Mouse (Mus musculus): ENCODE measurements around the gene Gba2.

Gene Gba2

DNA sequence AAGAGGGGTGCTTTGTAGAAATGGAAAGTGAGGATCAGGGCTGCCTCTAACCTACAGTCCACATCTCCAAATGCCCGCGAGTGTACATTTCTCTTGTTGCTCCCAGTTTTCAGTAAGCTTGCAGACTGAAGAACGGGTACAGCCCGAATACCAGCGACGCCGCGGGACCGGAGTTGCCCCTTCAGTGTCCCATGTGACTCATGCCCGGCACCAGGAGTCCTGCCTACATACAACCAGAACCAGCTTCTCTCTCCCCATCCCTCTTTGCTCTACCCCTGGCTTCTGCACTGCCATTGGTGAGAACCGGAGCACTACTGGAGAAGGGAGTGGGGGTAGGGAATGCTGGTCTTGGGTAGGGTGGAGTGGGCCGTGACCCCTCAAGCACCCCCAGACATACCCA is 2.7 kb upstream of the Gba2 start:
- DNase-seq (ENCODE audit: low spot score): no peak

DNA sequence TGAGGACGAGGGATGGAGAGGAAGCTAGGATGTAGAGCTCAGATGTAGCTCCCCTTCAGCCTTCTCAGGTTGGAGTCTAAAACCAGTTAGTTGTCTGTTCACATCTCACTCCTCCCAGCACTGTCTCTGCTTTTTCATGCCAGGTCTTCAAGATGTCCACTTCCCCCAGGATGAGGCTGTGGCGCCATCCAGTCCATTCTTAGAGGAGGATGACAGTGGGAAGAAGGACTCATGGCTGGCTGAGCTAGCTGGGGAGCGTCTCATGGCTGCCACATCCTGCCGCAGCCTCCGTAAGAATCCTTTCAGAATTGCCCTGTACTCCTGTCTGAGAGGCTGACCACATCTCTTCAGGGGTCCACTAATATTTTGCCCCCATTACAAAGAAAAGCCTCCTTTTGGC is 2.0 kb upstream of the Gba2 start:
- DNase-seq (ENCODE audit: low spot score): no peak

DNA sequence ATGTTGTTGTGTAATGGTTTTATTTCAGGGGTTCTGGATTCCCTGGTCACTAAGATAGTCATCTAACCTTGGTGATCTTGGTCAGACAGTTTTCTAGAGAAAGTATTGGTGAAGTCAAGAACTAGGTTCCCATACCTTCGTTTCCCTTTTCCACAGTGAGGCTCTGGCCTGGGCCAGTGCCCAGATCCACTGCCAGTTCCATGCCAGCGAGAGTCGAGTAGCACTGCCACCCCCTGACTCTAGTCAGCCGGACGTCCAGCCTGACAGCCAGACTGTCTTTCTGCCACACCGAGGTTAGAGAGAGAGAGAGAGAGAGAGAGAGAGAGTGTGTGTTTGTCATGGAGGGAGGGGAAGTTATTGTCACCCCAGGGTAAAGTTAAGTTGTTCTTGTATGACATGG is 1.1 kb upstream of the Gba2 start:
- no peak for DNase-seq (ENCODE audit: low spot score)

DNA sequence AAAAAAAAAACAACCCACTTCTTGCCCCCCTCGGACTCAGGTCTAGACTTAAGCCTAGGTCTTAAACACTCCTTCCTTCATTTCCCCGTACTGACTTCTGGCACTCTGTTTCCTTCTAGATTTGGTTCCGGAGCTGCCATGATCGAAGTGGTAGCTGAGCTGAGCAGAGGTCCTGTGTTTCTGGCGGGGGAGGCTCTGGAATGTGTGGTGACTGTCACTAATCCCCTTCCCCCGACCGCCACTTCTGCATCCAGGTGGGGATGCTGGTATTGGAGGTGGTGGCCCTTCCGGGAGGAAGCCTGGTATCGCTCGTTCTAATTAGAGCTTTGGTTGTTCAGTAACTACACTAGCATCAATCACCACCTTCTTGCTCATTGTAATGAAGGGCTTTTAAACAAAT is 583 bp upstream of the Gba2 start:
- DNase-seq (ENCODE audit: low spot score): no peak

DNA sequence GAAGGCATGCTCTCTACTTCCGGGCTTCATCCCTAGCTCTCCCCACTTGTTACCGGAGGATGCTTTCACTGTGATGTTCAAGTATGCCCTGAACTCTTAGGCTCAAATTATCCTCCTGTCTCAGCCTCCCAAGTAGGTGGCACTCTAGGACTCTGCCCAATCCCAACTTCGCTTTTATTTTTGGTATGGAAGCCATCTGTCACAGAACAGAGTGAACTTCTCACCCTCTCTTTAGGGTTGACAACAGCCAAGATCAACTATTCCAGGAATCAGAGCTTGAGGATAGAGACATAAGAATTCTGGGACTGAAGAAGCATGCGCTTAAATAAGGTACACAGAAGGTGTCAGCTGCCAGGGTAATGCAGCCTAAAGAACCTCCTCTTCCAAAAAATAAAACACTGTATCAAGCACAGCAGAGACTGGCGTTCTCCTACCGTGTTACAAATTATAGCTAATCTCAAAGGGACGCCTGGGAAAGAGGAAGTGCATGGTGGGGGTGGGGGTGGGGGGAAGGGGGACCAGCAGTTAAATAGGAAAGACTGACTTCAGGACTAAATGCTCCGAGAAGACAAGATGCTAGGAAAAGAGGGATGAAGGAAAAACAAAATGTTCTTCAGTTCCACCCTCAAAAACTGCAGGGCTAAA is 1.3 kb downstream of the Gba2 start:
- no peak for DNase-seq (ENCODE audit: low spot score)

DNA sequence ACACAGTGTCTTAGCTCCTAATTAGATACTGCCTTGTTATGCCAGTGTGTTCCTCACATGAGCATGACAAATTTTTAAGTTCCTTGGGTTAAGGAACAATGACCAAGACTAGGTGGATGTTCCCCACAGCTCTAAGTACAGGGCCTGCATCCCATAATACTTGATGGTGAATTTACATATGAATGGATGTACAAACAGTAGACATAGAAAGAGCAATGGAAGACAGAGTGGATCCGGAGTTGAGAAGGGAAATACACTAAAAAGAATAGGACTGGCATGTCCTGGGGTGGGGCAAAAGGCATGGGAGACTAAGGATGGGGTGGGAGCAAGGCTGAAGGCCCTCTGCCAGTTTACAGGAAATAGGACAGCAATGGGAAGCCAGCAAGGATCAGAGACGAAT is 3.3 kb downstream of the Gba2 start:
- DNase-seq (ENCODE audit: low spot score): no peak

DNA sequence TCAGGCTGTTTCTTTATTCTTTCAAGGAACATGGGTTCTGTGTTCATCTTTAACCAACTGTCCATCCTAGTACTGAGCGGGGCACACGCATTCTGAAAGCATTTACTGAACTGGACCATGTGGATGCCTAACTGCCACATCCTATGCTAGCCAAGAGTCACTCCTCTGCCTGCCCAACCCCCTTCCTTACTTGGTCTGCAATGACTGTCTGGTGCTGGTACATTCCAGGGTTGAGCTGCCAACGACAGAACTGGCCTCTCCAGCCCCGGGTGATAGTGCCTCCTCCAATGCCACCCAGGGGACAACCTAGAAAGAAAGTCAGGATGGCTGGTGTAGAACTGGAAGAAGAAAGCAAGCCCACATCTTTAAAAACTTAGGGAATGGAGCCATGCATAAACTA is 5.1 kb downstream of the Gba2 start:
- peak; percentile 33 for DNase-seq (ENCODE audit: low spot score)

DNA sequence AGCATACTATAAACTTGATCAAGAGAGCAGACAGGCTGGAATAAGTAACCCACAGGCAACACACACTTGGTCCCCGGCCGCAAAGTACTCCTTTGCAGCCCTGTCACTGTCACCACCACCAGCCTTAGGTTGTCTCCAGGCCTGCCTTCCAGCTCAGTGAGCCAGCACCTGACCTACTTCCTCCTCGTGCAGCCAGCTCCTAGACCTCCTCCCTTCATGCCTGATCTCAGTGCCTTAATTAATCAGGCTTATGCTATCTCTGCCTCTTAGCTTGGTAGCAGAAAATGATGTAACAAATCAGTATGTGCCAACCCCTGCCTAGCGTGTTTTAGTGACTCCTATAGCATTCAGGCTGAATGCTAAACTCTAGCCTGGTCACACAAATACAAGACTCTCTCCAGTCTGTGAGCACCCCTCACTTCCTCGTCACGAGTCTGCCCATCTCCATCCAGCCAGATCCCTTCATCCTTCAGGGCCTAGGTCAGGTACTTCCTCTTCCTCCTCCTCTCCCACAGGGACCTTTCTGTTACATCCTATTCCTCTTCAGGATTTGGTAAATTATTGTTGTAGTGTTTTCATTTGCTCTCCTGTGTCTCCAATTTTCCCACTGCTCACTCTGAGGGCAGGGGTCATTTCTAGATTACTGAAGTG is 7.2 kb downstream of the Gba2 start:
- no peak for DNase-seq (ENCODE audit: low spot score)

DNA sequence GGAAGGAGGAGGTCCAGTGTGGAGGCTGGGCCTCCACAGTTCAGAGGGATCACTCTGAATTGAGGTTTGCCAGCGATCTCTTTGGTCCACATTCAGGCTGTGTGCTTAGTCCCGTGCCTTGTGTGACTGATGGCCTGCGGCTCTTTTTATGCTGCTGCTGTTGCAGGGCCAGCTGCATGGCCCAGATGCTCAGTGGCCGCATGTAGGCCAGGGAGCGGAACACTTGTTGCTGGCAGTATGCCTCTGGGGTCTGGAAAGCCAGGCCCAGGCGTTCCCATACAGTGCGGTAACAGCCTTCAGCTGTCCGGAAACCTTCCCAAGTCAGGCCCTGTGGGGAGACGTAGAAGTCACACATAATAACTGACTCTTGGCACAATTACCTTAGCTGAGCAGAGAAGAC is 11.5 kb downstream of the Gba2 start:
- DNase-seq (ENCODE audit: low spot score): no peak

DNA sequence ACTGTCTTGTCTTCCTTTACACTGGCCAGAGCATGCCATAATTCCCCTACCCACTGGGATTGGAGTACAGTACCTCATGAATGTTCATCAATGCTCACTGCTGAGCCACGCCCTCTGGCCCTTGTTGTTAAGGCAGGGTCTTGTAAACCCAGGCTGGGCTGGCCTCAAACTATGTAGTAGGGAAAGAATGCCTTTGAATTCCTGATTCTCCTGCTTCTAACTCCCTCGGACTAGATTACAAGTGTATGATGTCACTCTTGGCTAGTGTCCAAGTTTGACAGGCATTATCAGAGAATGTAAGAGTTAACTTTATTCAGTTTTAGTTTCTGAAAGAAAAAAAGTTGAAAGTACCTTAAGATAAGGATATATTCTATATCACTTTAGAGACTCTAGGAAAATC is 14.4 kb downstream of the Gba2 start:
- DNase-seq (ENCODE audit: low spot score): no peak

DNA sequence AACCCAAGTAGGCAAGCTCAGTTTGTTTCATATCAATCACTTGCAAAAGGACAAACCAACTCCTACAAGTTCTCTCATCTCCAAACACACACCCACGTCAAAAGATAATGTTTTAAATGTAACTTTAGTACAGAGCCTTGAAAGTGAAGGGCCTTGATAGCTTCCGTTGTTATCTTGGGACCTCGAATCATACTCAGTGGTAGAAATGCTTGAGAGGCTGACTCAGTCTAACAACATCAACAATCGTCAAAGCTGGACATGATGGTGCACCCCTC is 15.1 kb downstream of the Gba2 start:
- no peak for DNase-seq (ENCODE audit: low spot score)

DNA sequence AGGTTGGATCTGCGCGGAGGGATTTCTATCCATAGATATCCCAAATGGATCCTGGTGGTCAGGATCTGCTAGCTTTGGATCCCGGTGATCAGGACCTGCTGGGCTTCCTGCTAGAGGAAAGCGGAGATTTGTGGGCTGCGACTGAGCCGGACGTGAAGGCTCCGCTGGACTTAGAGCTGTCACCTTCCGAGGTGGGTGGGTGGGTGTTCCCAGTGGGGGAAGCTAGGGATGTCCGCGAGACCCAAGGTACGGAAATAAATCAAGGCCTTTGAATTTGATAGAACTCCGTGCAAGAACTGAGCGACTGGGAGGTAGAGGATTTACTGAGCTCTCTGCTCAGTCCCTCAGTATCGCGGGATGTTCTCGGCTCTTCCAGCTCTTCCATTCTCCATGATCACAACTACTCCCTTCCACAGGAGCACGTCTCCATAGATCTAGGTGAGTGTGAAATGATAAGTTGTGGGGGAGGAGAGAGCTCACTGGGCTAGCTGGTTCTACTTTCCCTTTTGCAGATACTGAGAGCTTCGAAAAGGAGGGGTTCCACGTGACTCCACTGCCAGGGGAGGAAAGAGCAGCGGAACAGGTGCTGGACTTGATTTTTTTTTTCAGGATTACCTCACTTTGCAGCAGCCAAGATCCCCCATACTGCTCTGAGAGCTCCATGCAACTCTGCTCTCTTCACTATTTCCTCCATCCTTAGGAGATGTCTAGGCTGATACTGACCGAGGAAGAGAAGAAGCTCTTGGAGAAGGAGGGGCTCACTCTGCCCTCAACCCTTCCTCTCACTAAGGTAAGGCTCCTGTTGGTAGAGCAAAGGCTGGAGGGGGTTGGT is 15.7 kb downstream of the Gba2 start:
- DNase-seq (ENCODE audit: low spot score): no peak

DNA sequence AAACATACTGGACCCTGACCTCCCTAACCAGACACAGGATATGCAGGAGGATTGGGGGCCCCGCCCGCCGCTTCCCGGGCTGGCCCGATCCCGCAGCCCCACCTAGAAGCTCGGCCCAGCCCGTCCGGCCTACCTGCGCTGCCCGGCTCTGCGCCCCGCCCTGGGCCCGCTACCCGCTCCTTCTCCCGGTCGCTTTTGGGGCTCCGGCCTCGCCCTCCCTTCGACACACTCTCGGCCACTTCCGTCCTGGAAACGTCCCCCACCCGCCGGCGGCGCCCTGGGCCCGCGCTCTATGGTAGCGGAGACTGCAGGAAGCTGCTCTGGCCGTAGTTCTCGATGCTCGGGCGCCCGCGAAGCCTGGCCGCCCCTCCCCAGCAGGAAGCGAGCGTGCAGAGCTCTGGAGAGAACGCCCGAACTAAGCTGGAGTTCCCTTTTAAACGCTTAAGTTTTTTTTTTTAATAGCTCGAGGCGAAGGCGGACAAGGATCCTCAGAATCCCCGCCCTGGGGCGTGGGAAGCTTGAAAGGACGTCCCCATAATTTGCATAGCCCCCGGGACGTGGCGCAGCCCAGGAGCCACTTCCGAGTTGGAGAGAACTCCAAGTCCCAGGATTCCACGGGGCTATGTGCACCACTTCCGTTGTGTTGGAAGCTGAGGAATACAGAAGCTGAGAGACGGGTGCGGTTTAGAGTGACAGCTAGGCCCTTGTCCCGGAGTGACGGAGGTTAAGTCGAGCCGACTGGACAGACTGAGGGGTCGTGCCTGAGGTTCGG is 16.5 kb downstream of the Gba2 start, which contains the start of the genes Creb3 and Tln1:
Gene Creb3, plus strand, starts transcription at position 336 of the 772 bp plus-strand sequence.
Gene Tln1, minus strand, starts transcription at position 695 of the 772 bp plus-strand sequence.
- DNase-seq (ENCODE audit: low spot score): peak; percentile 91

DNA sequence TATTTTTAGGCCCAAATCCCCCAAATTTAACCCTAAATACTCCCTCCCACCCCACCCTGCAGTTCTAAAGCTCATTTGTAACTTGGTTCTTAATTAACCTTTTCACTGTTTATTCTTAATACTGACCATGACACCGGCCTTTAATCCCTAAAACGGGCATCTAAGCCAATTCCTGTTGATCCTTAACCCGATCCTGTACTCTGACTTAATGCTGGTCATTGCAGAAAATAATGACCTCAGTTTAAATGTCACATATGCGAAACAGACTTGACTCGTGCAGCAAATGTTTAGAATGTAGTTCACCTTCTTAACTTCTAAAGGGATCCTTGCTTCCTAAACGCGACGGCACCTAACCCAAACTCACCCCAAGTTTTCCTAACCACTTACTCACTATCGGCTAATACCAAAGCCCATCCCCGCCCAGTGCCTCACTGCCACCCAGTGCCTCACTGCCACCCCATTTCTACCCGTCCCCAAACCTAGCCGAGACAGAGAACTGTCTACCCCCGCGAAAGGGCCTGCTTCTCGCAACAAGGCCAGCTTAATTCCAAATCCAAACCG is 17.2 kb downstream of the Gba2 start:
- no peak for DNase-seq (ENCODE audit: low spot score)

DNA sequence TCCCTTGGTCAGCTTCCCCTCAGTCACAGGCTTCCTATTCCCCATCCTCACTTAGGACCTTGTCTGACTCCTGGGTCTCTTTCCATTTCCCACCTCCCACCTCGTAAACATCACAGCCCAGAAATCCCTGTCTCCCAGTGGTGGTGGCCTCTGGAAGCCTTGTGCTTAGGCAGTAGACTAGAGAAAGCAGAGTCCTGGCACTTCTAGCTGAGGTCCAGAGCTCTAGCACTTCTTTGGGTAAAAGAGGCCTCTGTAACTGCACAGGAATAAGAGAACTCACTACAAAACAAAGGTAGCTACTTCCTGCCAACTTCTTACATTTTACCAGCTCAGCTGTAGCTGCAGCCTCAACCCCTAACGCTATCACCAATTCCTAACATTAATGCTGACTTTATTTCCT is 17.7 kb downstream of the Gba2 start:
- no peak for DNase-seq (ENCODE audit: low spot score)

DNA sequence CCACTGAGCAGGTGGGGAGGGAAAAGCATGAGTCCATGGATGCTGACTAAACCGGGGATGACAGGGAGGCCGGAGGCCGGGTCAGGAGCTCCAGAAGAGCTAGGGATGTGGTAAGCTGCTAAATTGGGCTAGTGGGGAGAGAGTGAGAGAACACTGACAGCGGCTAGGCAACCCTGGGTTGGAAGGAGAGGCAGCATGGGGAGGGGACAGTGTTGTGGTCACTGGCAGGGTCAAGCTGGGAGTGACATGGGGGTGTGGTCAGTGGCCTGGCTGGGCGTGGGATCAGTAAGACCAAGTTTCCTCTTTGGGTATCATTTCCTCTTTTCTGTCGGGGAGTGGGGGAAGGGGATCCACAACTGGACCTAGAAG is 18.4 kb downstream of the Gba2 start:
- DNase-seq (ENCODE audit: low spot score): no peak

DNA sequence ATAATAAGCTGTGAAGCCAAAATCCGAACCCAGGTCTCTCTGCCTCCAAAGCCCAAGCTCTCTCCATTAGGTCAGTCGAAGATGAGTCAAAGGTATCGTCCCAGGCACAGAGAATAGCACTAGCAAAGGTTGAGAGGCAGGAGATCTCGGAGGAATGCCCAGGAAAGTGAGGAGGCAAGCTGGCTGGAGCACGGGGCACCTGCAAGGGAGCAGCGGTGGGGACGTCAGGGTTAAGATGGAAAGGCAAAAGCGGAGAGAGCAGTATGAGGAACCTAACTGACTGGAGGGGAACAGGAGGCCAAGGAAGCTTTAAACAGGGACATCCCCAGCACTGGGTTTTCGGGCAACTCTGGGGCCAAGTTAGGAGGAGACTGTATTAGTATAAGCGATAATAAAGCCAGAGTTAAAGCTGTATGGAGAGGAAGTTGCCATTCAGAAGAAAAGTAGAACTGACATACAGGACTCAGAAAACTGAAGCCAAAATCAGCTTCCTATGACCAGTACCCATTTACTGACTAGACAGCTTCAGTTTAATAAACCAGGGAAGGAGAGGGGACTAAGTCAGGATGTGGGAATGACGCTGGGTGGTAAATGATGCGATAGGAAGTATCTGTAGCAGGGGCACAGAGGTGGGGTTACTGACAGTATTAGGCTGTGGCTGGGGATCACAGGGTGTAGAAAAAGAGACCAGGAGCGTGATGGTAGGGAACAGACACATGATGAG is 19.0 kb downstream of the Gba2 start:
- DNase-seq (ENCODE audit: low spot score): no peak

DNA sequence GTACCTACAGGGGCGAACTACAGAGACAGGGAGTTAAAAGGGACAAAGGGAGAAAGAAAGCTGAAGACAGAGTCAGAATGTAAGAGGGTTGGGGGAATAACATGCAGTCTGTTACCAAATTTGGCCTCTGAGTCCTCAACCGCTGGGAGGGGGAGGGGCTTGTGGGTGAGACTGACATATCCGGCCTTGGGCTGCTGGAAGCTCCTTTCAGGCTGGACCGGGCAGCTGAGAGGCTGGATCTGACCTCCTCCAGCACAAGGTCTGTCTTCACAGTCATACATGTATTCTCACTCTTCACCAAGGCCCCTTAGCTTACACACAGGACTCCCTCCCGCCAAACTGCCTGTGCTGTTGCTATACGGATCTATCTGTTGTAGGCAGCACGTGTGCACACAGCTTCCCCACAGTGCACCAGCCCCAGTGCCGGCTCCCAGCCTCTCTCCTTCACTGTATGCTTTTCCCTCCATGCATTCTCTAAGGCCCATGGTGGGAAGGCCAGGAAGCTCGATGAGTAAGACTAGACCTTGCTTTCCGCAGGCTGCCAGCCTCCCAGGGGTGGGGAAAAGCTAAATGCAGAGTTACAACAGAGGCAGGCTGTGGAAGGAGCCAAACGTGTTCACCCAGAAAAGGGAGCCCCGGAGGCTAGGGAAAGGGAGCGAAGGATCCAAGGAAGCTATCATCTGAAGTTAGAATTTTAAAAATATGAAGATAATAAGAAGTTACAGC is 19.9 kb downstream of the Gba2 start:
- peak; percentile 85 for DNase-seq (ENCODE audit: low spot score)

DNA sequence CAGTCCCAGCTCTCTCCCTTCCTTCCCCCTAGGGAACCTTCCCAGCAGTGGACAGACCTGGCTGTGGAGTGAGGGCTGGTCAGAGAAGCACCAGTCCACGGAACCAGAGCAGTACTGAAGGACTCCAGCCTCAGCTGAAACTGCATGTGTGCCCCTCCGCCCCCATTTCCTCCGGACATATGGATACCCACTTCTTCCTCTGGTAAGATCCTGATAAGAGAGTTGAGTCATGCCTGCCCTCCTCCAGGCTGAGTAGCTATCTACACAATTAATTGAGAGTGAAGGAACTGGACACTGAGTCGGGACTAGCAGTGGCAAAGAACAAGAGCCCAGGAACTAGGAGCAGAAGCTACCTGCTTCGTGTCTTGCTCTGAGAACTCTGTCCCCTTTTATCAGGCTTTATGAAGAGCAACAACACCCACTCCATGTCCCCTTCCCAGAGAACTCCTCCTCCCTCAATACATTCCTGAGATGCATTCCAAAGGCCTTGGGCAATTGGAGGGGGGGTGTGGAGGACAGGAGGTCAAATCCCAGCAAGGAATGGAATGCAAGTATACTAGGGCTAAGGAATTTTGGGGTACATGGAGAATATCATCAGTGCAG is 20.5 kb downstream of the Gba2 start:
- no peak for DNase-seq (ENCODE audit: low spot score)

DNA sequence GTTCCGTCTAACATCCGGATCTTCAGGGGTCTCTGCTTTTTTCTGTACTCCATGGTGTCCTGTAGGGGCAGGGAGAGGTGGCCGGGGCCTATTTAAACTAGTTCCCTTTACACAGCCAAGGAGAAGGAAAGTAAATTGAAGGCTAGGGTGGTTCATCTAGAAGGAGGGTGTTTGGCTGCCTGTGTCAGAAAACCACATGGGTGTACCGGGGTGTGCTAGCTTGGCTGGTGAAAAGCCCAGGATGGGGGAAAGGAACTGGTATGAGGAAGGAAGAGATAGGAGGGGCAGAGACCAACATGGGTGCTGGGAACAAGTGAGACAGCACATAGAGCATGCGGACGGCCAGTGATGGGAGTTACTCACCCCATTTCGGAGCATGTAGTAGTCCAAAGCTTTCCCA is 22.7 kb downstream of the Gba2 start:
- DNase-seq (ENCODE audit: low spot score): no peak

DNA sequence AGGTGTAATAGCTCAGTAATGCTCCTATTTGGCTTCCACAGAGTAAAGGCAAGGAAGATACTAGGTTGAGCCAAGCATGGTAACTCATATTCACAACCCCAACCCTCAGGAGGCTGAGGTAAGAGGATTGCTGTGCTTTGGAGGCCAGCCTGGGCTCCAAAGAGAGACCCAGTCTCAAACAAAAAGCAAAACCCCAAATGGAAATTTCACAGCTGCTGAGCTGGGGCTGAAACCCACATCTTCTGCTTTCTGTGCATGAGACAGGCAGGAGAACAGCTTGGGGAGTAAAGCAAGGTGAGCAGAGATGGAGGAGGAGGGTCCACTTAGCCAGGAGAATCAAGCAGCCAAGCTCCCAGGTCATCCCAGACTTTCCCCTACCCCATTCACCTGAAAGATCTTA is 24.8 kb downstream of the Gba2 start:
- DNase-seq (ENCODE audit: low spot score): no peak
